Mouse (Mus musculus): ENCODE results near the gene Stk38l. TPM values are rescaled to one million over a fixed set of nuclear protein-coding genes. Genes with fewer than 3 reads are reported as not detected.

The Stk38l gene
- polyA plus RNA-seq (2016; fragmentation: Nextera tagmentation; extraction: Ambion mirVana): 19.5 and 20.1 TPM in 2 replicates

DNA sequence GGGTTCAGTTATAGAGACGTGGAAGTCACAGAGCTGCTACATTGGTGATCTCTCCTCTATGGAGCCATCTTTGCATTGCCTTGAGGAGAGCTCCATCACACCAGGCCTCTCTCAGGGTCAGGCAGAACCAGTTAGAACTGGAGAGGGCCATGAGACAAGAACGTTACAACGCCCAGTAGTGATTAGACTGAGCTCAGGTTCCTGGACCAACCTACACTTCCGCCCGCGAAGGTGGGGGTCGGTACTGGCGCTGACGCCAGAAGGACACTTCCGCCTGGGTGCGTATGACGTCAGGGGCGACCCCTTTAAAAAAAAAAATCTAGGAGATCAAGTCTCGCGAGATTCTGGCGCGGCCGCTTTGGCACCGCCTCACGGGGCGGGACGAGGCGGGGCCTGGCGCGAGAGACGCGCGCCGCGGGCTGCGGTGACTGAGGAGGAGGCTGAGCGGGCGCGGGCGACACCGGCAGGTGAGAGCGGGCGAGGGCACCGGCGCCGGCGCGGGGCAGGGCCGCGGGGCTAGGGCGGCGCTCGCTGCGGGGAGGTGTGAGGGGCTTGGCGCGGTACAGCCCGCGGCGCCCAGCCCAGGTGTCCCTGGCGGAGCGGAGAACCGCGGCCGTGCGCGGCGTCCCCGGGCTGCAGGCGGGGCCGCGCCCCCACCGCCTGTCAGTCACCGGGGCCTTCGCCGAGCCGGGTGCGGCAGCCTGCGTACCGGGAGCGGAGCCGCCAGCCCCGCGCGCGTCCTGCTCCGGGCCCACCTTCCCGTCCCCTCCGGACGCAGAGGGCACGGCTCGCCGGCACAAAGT is at the start of gene Stk38l:
Gene Stk38l, plus strand, starts transcription at position 415 of the 803 bp plus-strand sequence.
- Histone ChIP-seq H3K9ac (peak within 1 kb of the TSS; percentile 79), H3K27ac (peak within 1 kb of the TSS; percentile 67), H3K27me3 (no peaks in the 10 kb centered on the region), H3K9me3 (no peaks in the 10 kb centered on the region), H3K4me2 (replicated peaks) (peak within 1 kb of the TSS; percentile 69), H3K4me1 (0 out of 2 replicates have a peak, but pooled peaks cover 3% of the 10 kb centered on the region), H3K36me3 (no peaks in the 10 kb centered on the region), H3K4me3 (peak within 1 kb of the TSS; percentile 94)
- peak; percentile 97 for ATAC-seq (ENCODE audit: insufficient number of reproducible peaks, insufficient read depth, low FRiP score, low TSS enrichment)
- 1% methylated on average over 80 of the region's 87 CpGs for WGBS

DNA sequence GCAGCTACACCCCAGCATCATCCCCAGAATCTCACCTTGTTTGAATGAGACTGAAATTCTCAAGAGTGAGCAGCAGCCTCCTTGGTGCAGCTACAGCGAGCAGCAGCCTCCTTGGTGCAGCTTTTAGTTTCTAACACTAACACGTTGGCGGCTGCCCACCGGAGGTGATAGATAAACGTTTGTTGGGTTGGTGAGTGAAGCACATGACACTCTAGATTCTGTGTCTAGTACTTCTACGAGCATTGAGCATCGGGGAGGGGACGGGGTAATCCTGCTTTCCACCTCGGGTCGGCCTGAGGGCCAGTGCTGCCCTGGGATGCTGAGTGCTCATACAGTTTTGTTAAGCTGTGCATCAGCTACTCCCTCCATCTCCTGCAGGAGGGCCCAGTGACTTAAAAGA is 47.9 kb upstream of the Stk38l start:
- Histone ChIP-seq H3K27me3 (no peaks in the 10 kb centered on the region), H3K4me1 (no peaks in the 10 kb centered on the region), H3K9me3 (no peaks in the 10 kb centered on the region; the same call in 1 of the 2 replicates), H3K9ac (no peak overlapping the region), H3K4me3 (no peak overlapping the region), H3K4me2 (replicated peaks) (no peak overlapping the region), H3K36me3 (no peaks in the 10 kb centered on the region), H3K27ac (no peak overlapping the region)
- WGBS: 81% methylated on average over 10 of the region's 10 CpGs
- ATAC-seq (ENCODE audit: insufficient number of reproducible peaks, insufficient read depth, low FRiP score, low TSS enrichment): no peak

DNA sequence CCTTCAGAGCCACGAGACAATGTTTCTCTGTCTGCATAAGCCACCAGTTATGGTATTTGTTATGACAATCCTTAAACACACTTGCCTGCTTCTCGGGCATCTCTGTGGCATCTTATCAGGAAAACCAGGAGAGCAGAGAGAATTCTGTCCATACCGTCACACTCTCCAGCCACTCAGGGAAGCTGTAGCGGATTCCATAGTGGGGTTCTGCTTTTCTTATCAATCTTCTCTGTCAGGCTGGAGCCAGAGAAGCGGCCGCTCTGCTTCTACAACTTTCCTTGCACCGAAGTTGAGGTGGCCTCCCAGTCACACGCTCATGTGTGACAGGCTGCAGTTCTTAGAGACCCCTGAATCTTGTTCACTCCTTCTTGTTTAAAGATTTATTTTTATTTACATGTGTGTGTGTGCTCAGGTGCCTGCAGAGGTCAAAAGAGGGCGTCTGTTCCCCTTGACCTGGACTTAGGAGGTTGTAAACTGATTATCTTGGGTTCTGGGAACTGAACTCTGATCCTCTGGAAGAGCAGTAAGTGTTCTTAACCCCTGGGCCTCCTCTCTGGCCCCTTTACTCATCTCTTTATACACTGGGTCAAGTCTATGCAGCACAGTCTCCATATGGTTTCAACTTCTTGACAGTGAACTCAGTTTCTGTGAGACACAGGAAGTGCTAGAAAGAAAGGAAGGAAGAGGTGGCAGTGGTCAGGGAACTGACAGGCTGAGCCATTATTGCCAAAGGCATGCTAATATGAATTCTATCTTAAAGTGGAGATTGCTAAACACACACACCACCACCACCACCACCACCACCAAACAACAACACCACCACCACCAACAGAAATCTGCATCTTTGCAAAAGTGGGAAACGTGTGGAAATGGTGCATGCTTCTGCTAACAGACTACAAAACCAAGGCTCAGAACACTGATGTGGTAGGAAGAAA is 46.4 kb upstream of the Stk38l start:
- no peaks in the 10 kb centered on the region; the same call in 1 of the 2 replicates for H3K9me3 ChIP-seq
- no peak overlapping the region for H3K27ac ChIP-seq
- H3K36me3 ChIP-seq: no peaks in the 10 kb centered on the region
- H3K4me3 ChIP-seq: no peak overlapping the region
- no peak overlapping the region for H3K4me2 ChIP-seq (replicated peaks)
- H3K27me3 ChIP-seq: no peaks in the 10 kb centered on the region
- ATAC-seq (ENCODE audit: insufficient number of reproducible peaks, insufficient read depth, low FRiP score, low TSS enrichment): no peak
- H3K9ac ChIP-seq: no peak overlapping the region
- WGBS: 71% methylated on average over 10 of the region's 10 CpGs
- no peaks in the 10 kb centered on the region for H3K4me1 ChIP-seq

DNA sequence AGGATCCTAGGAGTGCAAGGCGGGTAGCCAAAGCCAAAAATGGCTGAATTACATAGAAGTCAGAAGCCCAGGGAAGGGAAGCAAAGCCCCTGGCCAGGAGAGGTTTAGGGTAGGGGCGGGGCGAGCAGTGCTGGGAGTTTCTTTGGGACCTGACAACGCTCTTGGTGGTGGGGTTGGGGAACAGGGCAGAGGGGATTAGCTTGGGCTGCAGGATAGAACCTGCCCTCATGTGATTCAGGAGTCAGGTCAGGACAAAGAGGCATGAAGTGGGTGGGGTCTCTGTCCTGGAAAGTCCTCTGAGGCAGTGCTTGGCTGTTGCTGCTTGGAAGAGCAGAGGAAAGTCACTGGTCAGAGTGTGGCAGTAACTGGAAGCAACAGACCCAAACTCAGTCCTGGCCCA is 40.9 kb upstream of the Stk38l start:
- Histone ChIP-seq H3K27ac (no peak overlapping the region), H3K27me3 (no peaks in the 10 kb centered on the region), H3K4me2 (replicated peaks) (no peak overlapping the region), H3K4me3 (no peak overlapping the region), H3K9ac (no peak overlapping the region), H3K36me3 (no peaks in the 10 kb centered on the region), H3K4me1 (no peaks in the 10 kb centered on the region), H3K9me3 (no peaks in the 10 kb centered on the region; the same call in 1 of the 2 replicates)
- WGBS: 76% methylated on average over 4 of the region's 4 CpGs
- ATAC-seq (ENCODE audit: insufficient number of reproducible peaks, insufficient read depth, low FRiP score, low TSS enrichment): no peak

DNA sequence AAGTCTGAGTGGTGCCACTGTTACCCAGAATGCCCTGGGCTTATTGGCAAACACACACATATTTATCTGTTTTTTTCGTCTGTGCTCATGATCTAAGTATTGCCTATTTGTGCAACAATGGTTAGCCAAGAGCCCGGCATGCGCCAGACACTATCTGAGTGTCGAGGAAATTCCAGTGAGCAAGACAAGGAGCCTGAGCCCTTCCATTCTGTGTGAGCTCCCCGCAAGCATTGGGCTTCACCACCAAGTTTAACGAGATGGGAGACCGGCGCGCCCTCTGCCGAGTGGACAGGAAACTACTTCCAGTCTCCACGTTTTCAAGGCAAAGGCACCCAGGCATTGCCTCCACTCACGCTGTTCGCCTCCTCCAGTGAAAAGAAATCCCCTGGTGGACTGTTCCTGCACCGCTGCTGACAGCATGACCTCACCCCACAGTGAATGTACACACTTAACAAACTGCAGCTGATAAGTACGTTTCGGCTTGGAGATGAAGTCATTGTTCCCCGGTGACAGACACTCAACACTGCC is 39.0 kb upstream of the Stk38l start:
- H3K27me3 ChIP-seq: no peaks in the 10 kb centered on the region
- no peak for ATAC-seq (ENCODE audit: insufficient number of reproducible peaks, insufficient read depth, low FRiP score, low TSS enrichment)
- WGBS: 76% methylated on average over 17 of the region's 17 CpGs
- H3K4me3 ChIP-seq: no peak overlapping the region
- H3K4me2 ChIP-seq (replicated peaks): no peak overlapping the region
- no peak overlapping the region for H3K27ac ChIP-seq
- no peaks in the 10 kb centered on the region for H3K9me3 ChIP-seq
- no peak overlapping the region for H3K9ac ChIP-seq
- no peaks in the 10 kb centered on the region for H3K36me3 ChIP-seq
- H3K4me1 ChIP-seq: no peaks in the 10 kb centered on the region

- no peak overlapping the region for H3K4me2 ChIP-seq (replicated peaks)
- H3K4me3 ChIP-seq: no peak overlapping the region
- H3K9me3 ChIP-seq: no peaks in the 10 kb centered on the region
- H3K9ac ChIP-seq: no peak overlapping the region
- H3K27ac ChIP-seq: no peak overlapping the region
- 66% methylated on average over 5 of the region's 5 CpGs for WGBS
- no peak for ATAC-seq (ENCODE audit: insufficient number of reproducible peaks, insufficient read depth, low FRiP score, low TSS enrichment)
- no peaks in the 10 kb centered on the region for H3K4me1 ChIP-seq
- no peaks in the 10 kb centered on the region for H3K36me3 ChIP-seq
- H3K27me3 ChIP-seq: no peaks in the 10 kb centered on the region
Measured at GRCm38 (mm10) chr6:146686463-146687196, 38.2 kb upstream of the Stk38l start.

DNA sequence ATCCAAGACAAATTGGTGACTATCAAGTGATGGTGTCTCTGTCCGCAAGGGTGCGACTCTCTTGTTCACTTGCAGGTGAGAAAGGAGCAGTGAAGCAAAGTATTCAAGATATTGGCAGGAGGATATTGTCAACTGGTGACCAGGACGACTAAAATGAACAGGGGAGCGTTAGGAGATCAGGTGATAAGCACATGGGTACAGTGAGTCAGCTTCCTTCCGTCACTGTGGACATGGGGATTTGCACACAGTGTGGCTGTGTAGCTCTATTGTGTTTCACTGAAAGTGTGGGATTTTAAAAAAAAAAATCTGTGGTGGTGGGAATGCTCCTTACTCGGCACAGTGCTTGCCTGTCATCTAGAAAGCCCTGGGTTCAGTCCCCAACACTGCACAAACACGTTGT is 36.8 kb upstream of the Stk38l start:
- Histone ChIP-seq H3K9ac (no peak overlapping the region), H3K4me3 (no peak overlapping the region), H3K27ac (no peak overlapping the region), H3K36me3 (no peaks in the 10 kb centered on the region), H3K9me3 (no peaks in the 10 kb centered on the region), H3K4me1 (no peaks in the 10 kb centered on the region), H3K4me2 (replicated peaks) (no peak overlapping the region), H3K27me3 (no peaks in the 10 kb centered on the region)
- WGBS: 86% methylated on average over 7 of the region's 7 CpGs
- no peak for ATAC-seq (ENCODE audit: insufficient number of reproducible peaks, insufficient read depth, low FRiP score, low TSS enrichment)

DNA sequence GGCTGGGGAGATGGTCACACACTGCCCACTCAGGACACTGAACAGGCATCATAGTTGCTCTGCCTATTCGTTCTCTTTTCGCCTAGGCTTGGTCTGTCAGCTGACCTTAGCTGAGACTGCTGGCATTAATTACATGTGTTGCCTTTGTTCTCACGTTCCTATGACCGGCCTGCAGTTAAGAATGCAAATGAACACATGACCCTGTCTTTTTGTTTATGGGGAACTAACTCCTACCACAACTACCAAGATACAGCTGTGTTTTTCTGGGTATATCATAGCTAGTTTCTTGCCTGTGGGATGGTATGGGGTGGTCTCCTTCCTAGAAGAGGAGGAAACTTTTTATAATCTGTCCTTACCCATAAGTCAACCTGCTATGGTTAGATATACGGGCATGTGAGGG is 35.9 kb upstream of the Stk38l start:
- Histone ChIP-seq H3K27ac (no peak overlapping the region), H3K36me3 (no peaks in the 10 kb centered on the region), H3K9ac (no peak overlapping the region), H3K4me2 (replicated peaks) (no peak overlapping the region), H3K27me3 (no peaks in the 10 kb centered on the region), H3K4me1 (no peaks in the 10 kb centered on the region), H3K9me3 (no peaks in the 10 kb centered on the region), H3K4me3 (no peak overlapping the region)
- 73% methylated on average over 5 of the region's 5 CpGs for WGBS
- ATAC-seq (ENCODE audit: insufficient number of reproducible peaks, insufficient read depth, low FRiP score, low TSS enrichment): no peak

DNA sequence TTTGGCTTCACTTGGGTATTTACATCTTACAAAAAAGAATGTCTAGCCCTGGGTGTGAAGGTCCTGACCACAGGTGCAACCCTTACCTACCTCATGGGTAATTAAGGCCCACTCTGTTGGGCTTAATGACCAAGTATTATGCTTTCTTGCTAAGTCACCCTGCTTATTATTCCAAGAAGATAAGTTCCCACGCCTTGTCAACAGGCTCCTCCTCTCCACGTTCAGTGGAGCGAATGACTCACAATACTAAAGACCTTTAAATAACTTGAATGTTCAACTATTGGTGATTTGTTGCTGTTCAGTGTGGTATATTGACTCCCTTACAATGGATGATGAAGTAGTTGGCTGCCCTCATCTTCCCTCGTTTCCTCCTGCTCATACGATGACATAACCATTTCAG is 27.0 kb upstream of the Stk38l start:
- no peaks in the 10 kb centered on the region for H3K36me3 ChIP-seq
- no peak overlapping the region for H3K9ac ChIP-seq
- no peaks in the 10 kb centered on the region for H3K4me1 ChIP-seq
- no peak overlapping the region for H3K4me3 ChIP-seq
- no peaks in the 10 kb centered on the region for H3K9me3 ChIP-seq
- H3K27me3 ChIP-seq: no peaks in the 10 kb centered on the region
- ATAC-seq (ENCODE audit: insufficient number of reproducible peaks, insufficient read depth, low FRiP score, low TSS enrichment): no peak
- H3K27ac ChIP-seq: no peak overlapping the region
- 83% methylated on average over 5 of the region's 5 CpGs for WGBS
- no peak overlapping the region for H3K4me2 ChIP-seq (replicated peaks)

GRCm38 (mm10) chr6:146698376-146698775 is 26.4 kb upstream of the Stk38l start:
- no peak overlapping the region for H3K4me3 ChIP-seq
- 87% methylated on average over 4 of the region's 4 CpGs for WGBS
- no peak overlapping the region for H3K27ac ChIP-seq

DNA sequence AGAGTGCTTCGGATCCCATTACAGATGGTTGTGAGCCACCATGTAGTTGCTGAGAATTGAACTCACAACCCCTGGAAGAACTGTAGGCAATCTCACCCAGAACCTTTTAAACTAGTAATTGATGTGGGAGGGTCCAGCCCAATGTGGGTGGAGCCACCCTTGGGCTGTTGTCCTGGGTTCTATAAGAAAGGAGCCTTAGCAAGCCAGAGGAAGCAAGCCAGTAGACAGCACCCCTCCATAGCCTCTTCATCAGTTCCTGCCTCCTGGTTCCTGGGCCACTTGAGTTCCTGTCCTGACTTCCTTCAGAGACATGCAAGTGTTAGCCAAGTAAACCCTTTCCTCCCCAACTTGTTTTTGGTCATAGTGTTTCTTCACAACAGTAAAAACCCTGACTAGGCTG is 24.3 kb upstream of the Stk38l start:
- H3K27ac ChIP-seq: no peak overlapping the region
- H3K4me3 ChIP-seq: no peak overlapping the region
- H3K9ac ChIP-seq: no peak overlapping the region
- H3K4me2 ChIP-seq (replicated peaks): no peak overlapping the region
- no peaks in the 10 kb centered on the region for H3K36me3 ChIP-seq
- ATAC-seq (ENCODE audit: insufficient number of reproducible peaks, insufficient read depth, low FRiP score, low TSS enrichment): no peak
- no peaks in the 10 kb centered on the region for H3K4me1 ChIP-seq
- H3K9me3 ChIP-seq: no peaks in the 10 kb centered on the region
- WGBS: 94% methylated on average over 1 of the region's 1 CpGs
- H3K27me3 ChIP-seq: no peaks in the 10 kb centered on the region

More at GRCm38 (mm10) chr6:146698376-146698775, 26.4 kb upstream of the Stk38l start:
- Histone ChIP-seq H3K27me3 (no peaks in the 10 kb centered on the region), H3K9ac (no peak overlapping the region), H3K9me3 (no peaks in the 10 kb centered on the region), H3K4me2 (replicated peaks) (no peak overlapping the region), H3K36me3 (no peaks in the 10 kb centered on the region), H3K4me1 (no peaks in the 10 kb centered on the region)
- no peak for ATAC-seq (ENCODE audit: insufficient number of reproducible peaks, insufficient read depth, low FRiP score, low TSS enrichment)
